Mouse (Mus musculus) cerebellum, adult 9-11 months (tissue): ENCODE measurements around the gene Art2b.
"Not testable (repeated sequence)": the region's sequence is repeated elsewhere in the genome, so short reads cannot be mapped to it uniquely, and the experiment has no call there.

Source experiments
- DNase-seq: peaks from one replicate; pipeline ENCODE4 v3.0.0; 2022

Gene Art2b

DNA sequence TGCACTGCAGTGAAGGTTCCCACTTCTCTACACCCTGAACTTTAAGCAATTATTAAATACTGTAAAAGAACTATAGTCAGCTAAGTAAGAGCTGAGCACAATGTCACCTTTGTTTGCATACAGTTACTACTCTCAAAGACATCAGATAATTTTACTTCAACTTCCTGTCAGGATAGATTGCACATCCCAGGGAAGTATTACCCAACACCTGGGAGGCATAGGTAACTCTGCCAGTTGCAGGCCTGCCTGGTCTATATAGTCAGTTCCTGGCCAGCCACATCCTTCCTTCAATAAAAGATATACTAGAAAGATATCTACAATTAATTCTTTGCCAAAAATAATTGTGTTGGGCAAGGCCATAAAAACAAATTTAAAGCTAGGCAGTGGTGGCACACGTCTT lies 28.0 kb downstream of the Art2b start:
- no peak for DNase-seq

DNA sequence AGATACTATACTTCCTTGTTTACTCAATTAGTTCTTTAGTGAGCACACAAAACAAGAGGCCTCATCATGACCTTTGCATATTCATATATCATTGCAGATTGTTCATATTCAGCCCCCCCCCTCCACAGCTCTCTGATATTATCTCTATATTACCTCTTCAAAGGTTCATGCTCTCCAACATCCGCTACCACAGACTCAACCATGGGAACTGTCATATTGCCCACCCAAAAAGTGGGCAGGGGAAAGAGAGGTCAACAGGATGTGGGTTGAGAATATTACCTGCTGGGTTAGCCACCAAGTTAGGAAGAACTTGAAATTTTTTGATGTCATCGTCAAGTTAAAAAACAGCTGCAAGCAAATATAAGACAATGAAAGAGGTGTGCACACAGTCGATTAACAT lies 29.9 kb downstream of the Art2b start:
- DNase-seq, result not testable (repeated sequence)

DNA sequence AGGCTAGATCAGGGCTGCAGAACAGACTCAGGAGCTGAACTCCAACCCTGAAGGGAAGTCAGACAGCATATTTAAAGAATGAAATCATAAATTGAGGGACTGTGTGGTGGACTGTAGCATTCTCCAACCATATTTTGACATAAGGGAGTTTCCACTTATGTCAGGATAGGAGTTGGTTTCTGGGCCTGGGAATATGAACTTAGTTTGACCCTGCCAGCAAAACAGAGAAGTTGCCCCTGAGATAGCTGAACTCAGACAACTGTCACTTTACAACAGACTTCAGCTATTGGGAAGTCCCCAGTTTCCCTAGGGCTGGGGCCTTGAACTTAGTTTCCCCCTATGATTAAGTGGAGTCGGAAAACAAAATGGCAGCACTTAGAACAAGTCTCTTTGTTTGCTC lies 33.9 kb downstream of the Art2b start:
- DNase-seq, result no peak

DNA sequence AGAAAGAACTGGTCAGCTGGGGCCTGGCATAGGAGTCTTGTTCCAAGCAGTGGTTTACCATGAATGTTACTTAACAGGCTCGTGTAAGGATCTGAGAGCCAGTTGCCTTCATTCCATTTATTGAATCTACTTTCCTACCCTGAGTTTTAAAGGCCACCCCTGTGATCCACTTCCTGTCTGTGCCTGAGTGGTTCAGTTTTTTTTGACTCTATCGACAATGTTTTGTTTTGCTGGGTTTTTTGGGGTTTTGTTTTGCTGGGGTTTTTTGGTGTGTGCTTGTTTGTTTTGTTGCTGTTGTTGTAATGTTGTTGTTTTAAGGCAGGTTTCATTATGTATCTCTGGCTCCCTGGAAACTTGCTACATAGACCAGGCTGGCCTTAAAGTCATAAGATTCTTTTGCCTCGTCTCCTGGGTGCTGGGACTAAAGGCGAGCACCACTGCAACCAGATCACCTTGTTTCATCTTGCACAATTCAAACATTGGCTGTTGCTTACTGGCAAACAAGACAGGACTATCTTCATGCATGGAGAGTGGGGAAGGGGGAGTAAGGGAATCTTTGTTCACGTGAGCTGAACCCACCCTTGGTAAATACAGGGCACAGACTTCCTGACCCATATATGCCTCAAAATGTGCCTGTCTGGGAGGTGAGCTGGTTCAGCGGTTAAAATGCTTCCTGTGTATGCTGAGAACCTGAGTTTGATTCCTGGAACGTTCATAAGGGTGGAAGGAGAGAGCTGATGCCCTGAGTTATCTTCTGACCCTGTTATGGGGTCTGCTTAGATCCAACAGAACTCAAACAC lies 34.5 kb downstream of the Art2b start:
- DNase-seq, result no peak

DNA sequence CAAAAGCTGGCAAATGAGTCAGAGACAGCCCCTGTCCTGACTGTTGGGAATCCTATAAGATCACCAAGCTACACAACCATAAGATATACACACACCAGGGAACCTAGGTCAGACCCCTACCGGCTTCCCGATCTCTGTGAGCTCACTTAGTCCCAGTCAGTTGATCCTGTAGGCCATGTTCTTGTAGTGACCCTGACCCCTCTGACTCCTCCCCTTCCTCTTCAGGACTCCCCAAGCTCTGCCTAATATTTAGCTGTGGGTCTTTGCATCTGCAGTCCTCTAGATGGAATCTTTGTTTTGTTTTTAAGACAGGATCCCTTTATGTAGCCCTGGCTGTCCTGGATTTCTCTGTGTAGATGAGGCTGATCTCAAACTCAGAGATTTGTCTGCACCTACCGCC lies 36.1 kb downstream of the Art2b start:
- DNase-seq, result no peak

- DNase-seq, result no peak
Measured at GRCm38 (mm10) chr7:101547651-101548050, 37.7 kb downstream of the Art2b start.

- DNase-seq, result no peak
Measured at GRCm38 (mm10) chr7:101541734-101542133, 43.7 kb downstream of the Art2b start.

GRCm38 (mm10) chr7:101541132-101541531 lies 44.3 kb downstream of the Art2b start:
- DNase-seq, result peak; percentile 55

DNA sequence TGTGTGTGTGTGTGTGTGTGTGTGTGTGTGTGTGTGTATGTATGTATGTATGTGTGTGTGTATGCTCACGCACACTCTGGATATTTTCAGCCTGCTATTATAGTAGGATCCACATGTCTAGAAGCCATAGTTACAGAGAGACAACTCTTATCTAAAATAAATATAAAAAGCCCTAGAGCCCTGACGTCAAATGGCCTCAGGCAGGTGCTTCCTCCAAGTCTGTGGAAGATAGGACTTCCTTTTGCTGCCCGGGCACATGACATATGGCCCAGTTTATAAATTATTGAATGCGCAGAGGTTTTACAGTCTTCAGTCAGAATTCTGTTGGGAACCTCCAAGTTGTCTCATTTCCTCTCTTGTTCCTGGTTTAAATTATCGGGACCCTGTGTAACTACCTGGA lies 44.7 kb downstream of the Art2b start:
- no peak for DNase-seq

DNA sequence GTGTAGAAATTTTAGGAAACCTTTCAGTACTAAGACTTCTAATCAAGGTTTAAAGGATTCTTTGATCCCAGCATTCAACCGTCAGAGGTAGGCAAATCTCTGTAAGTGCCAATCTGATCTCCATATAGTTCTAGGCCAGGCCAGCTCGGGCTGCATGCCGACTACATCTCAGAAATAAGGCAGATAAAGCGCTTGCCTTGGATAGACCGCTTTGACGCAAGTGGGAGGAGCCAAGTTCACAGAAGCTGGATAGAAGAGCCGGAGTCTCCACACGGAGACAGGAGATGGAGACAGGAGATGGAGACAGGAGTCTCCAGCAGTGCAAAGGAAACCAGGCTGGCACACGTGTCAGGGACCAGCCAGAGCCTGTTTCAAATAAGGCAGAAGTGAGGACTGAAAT lies 45.6 kb downstream of the Art2b start:
- no peak for DNase-seq

GRCm38 (mm10) chr7:101538141-101538933 lies 47.1 kb downstream of the Art2b start:
- DNase-seq, result peak; percentile 9

GRCm38 (mm10) chr7:101537541-101537940 lies 47.9 kb downstream of the Art2b start:
- no peak for DNase-seq

GRCm38 (mm10) chr7:101535517-101535916 lies 49.9 kb downstream of the Art2b start:
- no peak for DNase-seq

DNA sequence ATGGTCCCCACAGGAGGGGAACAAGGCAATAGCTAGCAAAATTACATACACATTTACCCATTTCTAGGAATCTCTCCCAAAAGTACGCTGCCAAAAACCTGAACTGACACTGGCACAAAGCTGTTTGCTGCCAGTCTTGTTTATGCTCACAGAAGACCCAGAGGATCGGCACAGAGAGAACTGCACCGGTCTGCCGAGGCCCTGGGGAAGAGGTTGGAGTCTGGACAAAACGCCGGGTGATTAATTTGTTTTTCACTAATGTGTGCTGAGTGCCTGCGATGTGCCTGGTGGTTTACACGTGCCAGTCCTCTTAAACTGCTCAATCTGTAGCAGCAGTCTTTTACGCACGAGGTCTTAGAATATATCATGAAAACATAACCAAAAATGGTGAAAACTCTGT lies 50.3 kb downstream of the Art2b start:
- DNase-seq, result no peak

DNA sequence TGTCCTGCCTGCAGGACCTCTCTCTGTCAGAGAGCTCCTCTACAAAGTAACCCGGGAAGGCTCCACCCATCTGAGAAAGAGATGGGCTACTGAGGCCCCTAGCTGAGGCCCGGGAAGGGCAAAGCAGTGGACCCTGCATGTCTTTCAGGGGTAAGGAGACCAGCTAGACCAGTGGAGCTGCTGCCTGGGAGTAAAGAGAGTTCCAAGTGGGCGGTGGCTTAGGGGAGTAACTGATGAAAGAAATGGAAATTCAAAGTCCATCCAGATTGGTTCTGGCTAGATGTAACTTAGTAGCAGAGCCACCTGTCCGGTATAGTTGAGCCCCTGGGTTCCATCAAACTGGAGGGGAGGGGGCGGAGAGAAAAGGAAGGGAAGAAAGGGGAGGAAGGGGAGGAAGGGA lies 51.0 kb downstream of the Art2b start:
- DNase-seq, result no peak
